Mouse (Mus musculus): Measurements from ENCODE around the gene Ralb.

DNA sequence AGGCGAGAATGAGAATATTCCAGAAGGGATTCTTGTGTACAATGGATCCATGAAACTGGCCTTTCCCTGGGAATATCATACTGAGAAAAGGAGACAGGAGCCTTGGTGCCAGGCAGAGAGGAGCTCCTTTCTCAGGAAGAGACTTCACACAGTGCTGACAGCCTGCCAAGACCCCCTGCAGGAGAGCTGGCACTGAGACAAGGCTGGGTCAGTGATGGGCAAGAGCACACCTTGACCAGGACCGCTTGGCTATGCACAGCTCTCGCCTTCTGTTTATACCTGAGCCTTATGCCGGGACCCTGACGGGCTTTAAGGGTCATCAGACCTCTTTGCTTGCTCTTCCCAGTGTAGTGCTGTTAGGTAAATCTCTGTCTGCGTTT, 9.2 kb downstream of the Ralb start:
- no peak for TF ChIP-seq CTCF (IDR thresholded peaks at IDR 0.05; ENCODE audit: control insufficient read depth, insufficient read depth, insufficient replicate concordance, low read depth, low read length)
- no peak for TF ChIP-seq POLR2A (IDR thresholded peaks at IDR 0.05; ENCODE audit: control insufficient read depth, low read depth, low read length)

Measured in testis, adult 2 months (tissue).